Mouse (Mus musculus) layer of hippocampus, adult 11-12 months (tissue): ENCODE data around the gene Rwdd3.

Experiments
- DNase-seq: peaks from one replicate; pipeline ENCODE4 v3.0.0; 2022; ENCODE audit warnings: low spot score

Gene Rwdd3

DNA sequence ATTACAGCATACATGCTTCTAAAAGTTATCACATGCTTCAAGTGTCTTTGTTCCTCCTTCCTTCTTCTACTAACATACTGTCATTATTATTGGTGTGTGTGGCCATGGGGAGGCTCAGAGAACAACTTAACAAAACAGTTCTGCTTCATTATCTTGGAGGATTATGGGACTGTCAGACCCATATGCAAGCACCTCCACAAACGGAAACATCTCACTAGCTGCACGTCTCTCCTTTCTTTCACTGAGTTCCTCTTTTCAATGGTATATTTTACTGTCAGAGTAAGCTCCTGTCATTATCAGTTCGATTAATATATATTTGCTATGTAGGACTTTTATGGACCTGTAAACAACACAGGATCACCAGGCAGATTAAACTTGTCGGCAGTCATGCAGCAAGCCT is 11.1 kb downstream of the Rwdd3 start:
- no peak for DNase-seq

GRCm38 (mm10) chr3:121159566-121159965 is 11.9 kb downstream of the Rwdd3 start:
- no peak for DNase-seq

DNA sequence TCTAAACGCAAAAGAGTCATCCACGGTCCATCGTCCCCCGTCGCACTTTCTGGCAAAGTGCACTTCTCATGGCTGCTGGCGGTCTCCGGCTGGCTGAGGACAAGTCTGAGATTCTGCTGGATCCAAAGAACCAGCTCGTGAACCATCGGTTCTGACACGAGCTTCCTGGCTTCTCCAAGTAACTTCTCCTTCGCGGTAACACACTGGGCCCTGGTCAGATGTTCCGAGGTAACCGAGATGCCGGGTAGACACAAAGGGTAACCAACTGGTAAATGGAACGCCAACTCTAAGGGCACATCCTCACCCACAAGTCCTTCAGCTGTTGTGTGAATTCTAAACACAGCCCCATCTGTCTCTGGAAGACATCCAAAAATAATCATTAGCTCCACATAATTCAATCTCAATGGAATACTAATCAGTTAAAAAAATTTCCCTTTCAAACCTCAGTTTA is 12.6 kb downstream of the Rwdd3 start:
- peak; percentile 30 for DNase-seq

- DNase-seq, result no peak
Measured at GRCm38 (mm10) chr3:121157546-121158330, 13.8 kb downstream of the Rwdd3 start.

- DNase-seq, result no peak
Measured at GRCm38 (mm10) chr3:121156451-121157186, 14.9 kb downstream of the Rwdd3 start.

- DNase-seq, result no peak
Measured at GRCm38 (mm10) chr3:121156043-121156442, 15.5 kb downstream of the Rwdd3 start.

DNA sequence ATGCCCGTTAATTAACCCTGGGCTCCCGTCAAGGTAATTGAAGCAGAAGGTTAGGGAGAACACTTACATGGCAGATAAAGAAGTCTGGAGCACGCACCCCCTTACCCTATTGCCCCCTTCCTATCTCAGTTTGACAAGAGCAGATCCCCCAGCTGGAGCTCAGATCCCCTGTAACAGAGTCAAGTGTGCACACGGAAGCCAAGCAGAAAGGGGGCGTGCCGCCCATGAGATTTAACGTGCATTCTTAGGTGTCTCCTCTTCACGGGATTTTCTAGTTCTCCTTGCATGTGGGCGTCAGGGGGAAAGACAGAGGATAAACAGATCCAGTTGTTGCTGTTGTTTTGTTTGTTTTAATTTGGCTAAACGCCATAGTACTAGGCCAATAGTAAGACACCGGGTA is 37.6 kb downstream of the Rwdd3 start:
- DNase-seq, result no peak

- DNase-seq, result no peak
Measured at GRCm38 (mm10) chr3:121133039-121133438, 38.5 kb downstream of the Rwdd3 start.

- no peak for DNase-seq
Measured at GRCm38 (mm10) chr3:121127171-121127570, 44.3 kb downstream of the Rwdd3 start.

GRCm38 (mm10) chr3:121126476-121126875 is 45.0 kb downstream of the Rwdd3 start:
- no peak for DNase-seq

DNA sequence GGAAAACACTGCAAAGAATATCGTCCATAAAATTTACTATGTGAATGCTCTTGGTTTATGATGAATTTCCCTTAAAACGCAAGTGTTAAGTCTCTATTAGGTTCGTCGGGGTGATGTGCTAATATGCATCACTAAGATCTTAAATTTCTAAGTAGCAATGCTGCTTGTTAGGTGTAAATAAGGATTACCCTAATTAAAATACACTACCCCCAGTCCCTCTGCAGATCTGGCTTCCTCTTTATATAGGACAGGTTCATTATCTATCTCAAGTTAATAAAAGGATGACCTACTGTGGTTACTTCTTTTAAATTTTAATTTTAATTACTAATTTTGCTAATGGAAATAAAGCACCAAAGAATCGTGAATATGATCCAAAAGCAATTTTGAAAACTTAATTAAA is 50.4 kb downstream of the Rwdd3 start:
- no peak for DNase-seq

DNA sequence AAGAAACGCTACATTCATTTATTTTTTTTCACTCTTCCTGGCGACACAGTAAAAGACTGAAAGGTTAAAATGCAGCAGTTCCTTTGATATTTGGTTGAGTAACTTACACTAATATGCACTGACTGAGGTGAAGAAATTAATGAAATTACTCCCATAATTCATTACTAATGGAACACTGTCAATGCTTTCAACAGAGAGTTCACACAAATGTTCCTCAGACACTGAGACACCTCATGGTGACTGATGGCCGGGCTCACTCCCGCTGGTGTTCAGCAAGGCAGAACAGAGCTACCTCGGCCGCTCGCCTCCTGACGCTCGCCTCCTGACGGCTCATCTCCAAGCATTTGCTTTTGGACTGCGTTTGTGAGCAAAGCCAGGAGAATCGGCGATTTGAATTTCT is 54.9 kb downstream of the Rwdd3 start:
- no peak for DNase-seq

- DNase-seq, result no peak
Measured at GRCm38 (mm10) chr3:121116067-121116466, 55.4 kb downstream of the Rwdd3 start.

- DNase-seq, result no peak
Measured at GRCm38 (mm10) chr3:121111068-121111467, 60.4 kb downstream of the Rwdd3 start.

- DNase-seq, result no peak
Measured at GRCm38 (mm10) chr3:121110430-121110829, 61.1 kb downstream of the Rwdd3 start.

GRCm38 (mm10) chr3:121107481-121107880 is 64.0 kb downstream of the Rwdd3 start:
- no peak for DNase-seq

- DNase-seq, result no peak
Measured at GRCm38 (mm10) chr3:121105408-121105708, 66.1 kb downstream of the Rwdd3 start.
